Mouse (Mus musculus): Measurements from ENCODE around the gene Kyat3.
"Not testable (repeated sequence)": the region's sequence is repeated elsewhere in the genome, so short reads cannot be mapped to it uniquely, and the experiment has no call there.

The Kyat3 gene

DNA sequence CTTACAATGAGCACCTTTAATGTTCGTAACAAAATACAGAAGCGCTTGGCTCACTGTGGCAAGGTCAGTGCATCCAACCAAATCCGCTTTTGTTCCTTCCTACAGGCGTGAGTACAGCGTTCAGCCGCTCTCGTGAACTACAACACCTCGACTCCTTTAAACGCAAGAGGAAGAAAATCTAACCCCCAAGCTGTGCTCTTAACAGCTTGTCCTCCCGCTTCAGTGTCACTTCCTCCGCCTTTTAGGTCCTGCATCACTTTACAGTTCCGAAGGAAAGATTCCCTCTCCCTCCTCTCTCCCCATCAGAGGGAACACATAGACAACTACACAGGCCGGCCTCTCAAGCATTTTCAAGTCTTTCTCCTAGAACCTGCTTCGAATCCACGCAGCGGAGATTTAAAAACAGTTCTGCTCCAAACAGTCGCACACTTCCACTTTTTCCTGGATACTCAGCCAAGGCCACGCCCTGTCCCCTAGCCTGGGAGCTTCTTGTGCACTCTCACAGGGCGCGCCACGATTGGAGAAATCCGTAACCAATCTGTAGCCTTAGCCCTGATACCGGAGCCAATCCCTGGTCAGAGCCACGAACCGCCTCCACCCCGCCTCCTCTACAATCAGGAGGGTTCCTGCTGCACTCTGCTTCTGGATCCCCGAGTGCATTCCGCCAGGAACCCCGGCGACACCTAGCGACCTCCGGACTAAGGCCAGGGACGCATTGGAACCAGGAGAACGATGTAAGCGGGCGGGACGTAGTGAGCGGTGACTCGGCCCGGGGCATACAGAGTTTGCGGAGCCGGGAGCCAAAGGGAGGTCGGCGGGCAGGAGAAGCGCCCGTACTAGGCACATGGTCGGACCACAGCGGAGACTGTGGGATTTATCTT is at the start of gene Kyat3:
Gene Kyat3 (plus strand): TSS at position 610 of the 881 bp plus-strand sequence.
- peak; percentile 98 to 99 for DNase-seq (ENCODE audit: low spot score in 2 of 2)

DNA sequence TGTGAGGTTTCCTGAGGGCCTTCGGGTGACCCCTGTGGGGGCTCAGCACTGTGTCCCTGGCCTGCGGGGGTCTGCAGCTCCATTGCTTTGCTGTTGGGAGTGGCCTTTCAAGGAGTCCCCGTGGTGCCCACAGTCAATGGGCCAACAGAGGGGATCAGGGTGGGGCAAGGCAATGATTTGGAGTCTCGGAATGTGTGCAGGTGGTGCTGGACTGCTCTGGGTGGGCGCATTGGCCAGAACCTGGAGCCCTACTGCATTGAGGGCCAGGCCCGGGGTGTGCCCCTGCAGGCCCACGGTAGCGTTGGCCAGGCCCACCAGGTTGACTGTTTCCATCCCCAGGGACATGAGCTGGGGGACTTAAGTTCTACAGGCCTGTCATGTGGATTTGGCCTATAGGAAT is 36.1 kb upstream of the Kyat3 start:
- DNase-seq (ENCODE audit: low spot score in 2 of 2) = no peak

DNA sequence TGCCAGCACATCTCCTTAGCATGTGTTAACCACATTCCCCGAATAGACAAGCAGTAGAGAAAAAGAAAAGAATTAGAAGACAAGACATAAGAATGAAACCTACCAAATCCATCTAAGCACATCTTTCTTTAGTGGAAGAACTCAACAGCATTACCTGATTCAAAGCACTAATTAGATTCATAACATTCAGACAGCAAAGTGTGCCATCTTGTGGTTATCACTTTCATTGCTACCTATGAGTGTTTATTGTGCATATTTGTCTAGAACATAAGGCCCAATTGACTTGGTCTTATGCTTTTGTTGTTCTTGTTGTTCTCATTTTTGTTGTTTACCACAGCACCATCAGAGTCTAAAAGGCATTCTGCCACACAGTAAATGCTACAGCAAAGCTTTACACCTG is 26.2 kb upstream of the Kyat3 start:
- DNase-seq (ENCODE audit: low spot score in 2 of 2) = no peak

DNA sequence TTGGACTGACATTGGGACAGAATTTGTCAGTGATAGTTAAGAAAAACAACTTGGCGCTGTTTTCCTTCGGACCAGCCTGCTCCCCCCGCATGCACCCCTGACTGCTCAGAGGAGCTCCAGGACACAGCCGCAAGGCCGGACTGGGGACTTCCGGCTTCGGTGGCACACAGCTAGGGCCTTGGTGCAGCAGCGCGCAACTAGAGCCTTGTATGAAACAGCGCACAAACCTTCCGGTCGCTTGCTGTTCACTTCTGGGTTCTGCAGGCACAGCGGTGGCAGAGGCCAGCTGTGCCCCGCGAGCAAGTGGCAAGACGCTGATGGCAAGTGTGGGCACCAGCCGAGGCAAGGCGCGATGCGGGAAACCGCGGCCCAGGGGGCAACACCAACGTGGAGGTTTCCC is 12.9 kb upstream of the Kyat3 start:
- no peak for DNase-seq (ENCODE audit: low spot score in 2 of 2)

DNA sequence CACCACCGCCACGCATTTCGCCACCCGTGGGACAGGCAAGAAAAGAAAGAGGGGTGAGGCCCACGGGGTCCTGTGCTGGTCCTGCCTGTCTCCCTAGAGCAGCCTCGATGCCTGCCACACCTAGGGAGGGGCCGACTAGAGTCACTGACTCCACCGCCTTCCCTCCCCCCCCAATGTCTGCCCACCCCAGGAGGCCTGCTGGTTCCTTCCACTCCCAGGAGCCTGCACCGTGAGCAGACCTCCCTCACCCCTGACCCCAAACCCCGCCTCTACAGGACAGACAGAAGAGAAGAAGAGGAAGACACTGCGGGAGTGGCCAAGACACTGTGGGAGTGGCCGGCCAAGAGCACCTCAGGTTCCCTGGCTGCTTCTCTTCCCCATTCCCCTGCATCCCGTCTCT is 12.5 kb upstream of the Kyat3 start:
- DNase-seq (ENCODE audit: low spot score in 2 of 2) = no peak

DNA sequence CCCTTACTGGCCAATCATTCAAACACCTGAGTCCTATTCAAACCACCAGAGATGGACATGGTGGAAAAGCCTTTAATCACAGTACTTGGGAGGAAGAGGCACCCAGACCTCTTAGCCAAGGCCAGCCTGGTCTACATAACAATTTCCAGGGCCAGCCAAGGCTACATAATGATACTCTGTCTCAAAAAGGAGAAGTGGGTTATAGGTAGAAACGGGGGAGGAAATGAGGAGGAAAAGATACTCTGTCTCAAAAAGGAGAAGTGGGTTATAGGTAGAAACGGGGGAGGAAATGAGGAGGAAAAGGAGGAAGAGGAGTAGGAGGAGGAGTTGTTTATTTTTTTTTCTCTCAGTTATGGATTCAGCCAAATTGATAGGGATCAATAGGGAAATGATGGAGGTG is 4.3 kb upstream of the Kyat3 start:
- DNase-seq (ENCODE audit: low spot score in 2 of 2) = no peak

DNA sequence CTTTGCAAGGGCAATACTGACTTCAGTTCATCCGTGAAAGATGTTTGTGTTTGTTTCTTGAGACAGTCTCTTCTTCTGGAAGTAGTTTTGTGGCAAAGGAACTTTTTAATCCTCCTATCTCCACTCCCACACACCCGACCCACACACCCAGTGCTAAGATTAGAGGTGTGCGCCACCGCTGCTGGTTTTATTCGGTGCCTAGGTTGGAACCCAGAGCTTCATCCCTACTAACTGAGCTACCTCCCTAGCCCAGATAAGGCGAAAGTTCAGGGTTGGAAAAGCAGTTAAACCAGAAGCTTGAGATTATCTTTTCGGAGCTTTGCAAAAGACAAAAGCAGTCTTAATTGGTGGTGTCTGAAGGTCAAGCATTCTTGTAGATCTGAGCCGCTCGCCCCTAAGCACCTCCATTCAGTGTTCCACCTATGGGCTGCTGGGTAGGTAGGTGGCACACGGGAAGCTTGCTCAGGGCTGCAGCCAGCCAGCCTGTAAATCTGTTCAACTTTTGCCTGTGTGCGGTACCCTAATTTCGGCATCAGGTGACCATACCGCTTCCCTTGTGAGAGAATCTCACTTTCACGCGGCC is 647 bp downstream of the Kyat3 start:
- no peak for DNase-seq (ENCODE audit: low spot score in 2 of 2)

DNA sequence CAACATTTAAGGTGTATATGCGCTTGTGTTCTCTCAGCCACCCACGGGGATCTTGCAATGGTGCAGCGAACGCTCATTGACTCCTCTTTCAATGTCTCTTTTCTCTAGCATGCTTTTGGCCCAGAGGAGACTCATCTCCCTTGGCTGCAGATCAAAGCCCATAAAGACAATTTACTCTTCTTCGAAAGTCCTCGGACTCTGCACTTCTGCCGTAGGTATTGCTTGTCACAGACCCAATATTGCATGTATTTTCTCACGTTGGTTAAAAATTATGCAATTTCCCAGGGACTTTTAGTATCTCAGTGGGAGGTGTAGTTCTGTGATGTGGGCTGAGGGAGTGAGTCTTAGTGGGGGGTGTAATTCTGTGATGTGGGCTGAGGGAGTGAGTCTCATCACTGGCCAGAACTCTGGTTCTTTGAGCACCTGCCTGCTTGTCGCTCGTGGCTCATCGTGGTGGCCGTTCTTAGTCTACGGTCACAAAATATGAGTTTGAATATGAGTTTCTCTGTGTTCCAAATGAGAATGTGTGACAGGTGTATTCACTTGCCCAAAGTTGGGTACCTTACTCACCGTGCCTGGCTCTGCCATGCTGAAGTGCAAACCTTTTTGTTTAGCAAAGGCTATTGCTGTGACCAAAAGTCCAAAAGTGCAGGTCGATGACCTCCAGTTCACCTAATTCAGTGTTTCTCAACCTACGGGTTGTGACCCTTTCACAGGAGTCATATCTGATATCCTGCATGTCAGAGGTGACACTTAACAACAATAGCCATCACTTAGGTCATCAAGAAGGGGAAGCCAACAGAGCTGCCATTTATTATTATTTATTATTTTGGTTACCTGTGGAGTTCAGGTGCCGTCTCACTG is 6.0 kb downstream of the Kyat3 start:
- DNase-seq (ENCODE audit: low spot score in 2 of 2) = no peak

DNA sequence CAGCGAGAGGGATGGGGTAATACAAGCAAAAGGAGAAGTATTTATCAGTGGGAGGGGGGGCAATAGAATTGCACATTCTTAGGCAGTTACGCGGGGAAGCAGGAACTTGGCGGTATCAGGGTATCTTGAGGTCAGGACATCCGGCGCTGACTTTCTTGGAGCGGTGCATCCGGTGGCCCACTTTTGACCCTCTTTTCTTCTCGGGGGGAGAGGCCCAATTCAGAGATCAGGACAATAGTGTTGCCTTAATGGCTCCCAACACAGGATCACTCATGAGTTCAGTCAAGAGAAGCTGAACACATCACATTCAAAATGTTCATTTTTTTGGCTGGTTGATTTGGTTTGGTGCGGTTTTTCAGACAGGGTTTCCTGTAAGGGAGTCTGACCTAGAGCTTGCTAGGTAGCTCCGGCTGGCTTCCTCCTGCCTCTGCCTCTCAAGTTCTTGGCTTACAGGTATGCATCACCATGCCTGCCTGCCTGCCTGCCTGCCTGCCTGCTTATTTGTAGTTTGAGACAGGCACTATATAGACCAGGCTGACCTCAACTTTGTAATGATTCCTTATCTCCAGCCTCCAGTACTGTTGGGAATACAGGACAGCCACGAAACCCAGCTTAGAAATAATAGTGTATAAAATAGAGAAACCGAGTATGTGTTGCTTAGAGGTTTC is 7.5 kb downstream of the Kyat3 start:
- DNase-seq (ENCODE audit: low spot score in 2 of 2) = peak in 1 of 2 experiments; percentile 25

DNA sequence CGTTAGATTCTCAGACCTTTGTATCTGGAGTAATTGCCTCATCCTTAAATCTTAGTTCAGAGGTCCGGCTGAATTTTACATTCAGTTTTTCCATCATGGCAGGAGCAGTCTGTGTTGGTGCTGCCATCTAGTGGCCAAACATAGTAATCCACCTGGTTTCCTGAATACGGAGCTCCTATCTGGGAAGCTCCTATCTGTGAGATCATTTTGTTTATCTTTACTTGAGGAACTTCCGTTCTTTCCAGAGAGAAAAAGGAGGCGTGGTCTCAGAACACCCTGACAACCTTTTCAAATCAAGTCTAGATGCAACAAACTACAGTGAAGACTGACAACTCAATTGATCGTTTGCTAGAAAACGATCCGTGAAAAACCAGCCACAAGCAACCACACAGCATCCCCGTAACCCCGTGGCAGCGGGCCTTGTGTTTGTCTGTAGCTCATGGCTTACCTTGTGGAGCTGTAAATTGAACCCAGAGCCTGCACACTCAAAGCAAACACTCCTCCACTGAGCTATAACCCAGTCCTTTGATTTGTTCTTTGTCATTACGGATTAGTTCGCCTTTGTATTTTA is 8.1 kb downstream of the Kyat3 start:
- peak; percentile 43 to 67 for DNase-seq (ENCODE audit: low spot score in 2 of 2)

DNA sequence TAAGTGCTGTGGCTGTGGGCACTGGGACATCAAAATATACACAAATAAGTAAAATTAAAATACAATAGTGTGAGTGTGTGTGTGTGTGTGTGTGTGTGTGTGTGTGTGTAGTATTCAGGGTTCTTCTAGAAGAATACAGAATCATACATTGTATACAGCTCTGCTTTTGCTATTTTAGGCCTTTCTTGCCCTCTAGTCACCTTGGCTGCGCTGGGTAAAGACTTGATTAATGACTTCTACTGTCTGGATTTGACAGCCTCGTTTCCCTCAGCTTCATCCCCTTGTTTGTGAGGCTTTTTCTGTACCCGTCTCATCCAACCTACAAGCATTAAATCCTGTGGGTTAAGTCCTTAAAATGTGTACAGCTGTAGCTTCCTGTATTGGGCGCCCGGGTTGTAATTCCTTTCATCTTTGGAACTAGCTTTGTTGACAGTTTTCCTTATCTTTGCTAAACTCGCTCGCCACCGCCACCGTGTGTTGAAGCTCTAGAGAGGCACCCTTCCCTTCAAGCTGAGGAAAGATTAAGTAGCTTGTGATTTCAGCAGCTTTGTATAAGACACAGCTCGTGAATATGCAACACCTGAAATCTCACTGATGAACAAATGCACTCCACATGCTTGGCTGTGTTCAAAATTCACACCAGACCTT is 9.6 kb downstream of the Kyat3 start:
- peak in 1 of 2 experiments; percentile 21 for DNase-seq (ENCODE audit: low spot score in 2 of 2)

DNA sequence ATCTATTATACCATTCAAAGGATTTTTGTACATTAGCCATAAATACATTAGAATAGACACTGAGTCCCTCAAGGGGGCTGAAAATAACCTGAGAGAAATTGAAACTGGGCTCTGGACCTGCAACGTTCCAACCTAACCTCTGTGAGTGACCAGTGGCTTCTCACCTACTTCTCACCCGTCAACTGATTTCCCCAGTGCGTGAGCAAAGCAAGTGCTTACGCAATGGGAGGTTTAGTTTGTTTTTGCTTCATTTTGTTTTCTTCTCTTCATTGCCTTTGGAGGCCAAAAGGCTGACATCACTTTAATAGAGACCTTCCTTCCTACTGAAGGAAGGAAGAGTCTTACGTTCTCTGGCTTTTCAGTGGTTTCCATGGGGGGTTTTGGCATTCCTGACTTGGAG is 10.5 kb downstream of the Kyat3 start:
- DNase-seq (ENCODE audit: low spot score in 2 of 2) = no peak

DNA sequence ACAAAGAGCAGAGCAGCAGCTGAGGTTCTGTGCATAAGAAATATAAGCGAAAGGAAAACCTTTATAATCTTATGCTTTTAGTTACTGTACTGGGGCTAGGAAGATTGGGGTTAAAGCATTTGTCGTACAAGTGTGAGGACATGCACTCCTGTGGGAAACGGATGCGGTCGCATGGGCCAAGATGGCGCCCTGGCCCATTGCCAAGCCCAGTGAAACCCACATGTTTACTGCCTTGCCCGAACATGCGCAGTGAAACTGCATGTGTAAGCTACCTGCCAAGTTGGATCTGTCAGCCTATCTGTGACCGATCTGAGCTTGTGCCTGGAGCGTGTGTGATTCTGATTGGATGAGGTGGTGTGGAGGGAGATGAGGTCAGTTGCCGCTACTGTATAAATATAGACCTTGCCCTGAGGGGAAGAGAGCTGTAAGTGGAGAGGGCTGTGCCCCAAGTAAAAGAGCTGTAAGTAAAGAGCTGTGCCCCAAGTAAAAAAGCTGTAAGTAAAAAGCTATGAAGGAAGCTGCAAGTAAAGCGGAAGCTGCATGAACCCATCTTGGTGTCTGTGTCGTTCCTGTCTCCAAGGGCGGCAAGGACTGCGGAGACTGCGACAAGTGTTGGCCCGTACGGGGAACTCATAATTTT is 11.7 kb downstream of the Kyat3 start:
- not testable (repeated sequence) for DNase-seq (ENCODE audit: low spot score in 2 of 2)

DNA sequence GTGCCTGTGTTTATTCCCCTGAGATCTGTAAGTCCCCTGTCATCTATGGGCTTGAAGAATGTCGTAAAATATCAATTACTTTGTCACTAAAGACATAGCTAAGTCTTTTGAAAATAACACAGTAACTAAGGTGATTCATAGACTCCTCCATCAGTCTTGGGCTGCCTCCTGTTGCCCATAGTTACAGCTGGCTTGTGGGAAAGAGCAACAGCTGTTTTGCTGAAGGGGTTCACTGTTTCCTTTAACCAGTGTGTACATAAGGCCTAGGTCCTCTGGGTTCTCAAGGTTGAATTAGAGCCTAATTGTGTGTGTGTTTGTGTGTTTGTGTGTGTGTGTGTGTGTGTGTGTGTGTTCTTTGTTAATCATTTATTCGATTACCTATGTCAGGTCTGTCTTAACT is 24.6 kb downstream of the Kyat3 start:
- DNase-seq (ENCODE audit: low spot score in 2 of 2) = no peak

DNA sequence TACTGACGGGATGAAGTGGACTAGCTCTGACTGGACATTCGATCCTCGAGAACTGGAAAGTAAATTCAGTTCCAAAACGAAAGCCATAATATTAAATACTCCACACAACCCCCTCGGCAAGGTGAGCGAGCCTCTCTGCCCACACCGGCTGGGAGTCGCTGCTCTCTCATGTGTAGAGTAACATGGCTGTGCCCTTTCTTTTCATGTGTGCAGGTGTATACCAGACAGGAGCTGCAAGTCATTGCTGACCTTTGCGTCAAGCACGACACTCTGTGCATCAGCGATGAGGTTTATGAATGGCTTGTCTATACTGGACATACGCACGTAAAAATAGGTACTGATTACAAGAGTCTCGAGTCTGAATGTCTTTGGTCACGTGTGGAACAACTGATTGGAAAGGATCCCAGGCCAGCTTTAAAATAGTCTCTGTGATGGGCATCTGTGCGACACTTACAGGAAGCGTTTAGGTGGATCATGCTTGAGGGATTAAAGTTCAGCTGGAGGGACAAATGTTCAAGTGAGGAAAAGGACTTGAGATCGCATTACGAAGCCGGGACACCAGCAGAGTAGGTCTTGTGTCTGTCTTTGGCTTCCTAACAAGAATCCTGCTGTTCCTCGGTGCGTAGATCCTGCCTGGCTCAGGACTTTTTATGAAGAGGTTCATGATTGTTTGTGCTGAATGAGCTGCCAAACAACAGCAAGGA is 25.3 kb downstream of the Kyat3 start:
- DNase-seq (ENCODE audit: low spot score in 2 of 2) = no peak

DNA sequence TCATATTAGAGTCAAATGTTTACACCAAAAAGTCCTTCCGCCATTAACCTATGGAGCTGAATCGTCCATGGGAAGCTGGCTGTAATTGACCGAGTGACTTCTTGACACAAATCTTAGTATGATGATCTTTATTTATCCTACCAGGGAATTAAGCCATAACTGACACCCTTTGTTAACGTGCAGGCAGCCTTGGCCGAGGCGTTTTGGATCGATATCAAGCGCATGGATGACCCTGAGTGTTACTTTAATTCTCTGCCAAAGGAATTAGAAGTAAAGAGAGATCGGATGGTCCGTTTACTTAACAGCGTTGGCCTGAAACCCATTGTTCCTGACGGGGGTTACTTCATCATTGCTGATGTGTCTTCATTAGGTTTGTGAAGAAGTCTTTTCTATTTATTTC is 33.4 kb downstream of the Kyat3 start:
- no peak for DNase-seq (ENCODE audit: low spot score in 2 of 2)

DNA sequence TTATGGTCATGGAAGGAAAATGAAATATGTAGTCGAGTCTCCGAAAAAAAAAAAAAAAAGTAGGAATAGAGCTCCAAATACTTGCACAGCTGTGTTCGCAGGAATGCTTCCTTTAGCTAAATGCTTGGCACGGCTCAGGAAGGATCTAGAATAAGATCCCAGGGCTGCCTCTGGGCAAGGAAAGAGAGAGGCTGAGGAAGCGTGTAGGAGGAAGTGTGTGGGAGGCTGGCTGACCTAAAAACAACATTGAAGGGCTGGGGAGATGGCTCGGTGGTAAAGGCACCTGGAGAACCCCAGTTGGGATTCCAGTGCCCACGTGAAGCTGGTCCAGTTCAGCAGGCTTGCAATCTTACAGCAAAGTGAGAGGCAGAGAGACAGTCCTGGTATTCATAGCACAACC is 40.0 kb downstream of the Kyat3 start:
- no peak for DNase-seq (ENCODE audit: low spot score in 2 of 2)

DNA sequence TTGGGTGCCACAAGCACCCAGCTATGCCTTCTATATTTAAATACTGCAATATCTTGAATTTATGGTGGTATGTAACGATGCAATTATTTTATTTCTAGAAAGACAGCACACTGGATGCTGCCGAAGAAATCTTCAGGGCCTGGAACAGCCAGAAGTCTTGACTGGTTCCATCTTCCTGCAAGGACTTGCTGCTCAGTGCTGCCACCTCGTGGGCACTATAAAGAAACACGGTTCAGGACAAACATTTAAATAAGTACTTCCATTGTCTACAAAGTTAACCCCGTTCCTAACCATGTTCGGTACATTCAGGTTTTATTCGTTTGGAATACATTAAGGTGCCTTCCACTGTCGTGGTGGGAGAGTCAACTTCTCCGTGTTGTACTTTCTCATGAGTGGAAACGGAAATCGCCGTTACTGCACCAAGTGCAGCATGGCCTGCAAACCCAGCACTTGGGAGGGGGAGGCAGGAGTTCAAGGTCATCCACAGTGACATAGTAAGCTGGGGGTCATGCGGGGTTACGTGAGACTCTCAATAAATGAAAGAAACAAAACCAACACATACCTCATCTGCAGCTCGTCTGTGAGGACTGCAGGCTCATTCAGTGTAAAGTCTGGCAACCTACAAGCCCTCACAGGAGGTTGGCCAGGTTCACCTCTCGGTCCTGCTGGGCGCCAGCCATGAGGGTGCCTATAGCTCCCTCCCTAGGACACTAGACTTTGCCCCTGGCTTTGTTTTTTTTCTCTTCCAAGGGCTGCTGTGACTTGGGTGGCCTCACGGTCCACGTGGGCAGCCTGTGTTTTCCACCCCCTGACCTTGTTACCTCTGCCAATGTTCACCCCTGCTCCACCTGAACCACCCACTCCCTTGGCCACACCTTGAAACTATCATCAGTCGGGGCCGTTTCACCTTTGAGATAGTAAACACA is 43.4 kb downstream of the Kyat3 start:
- DNase-seq (ENCODE audit: low spot score in 2 of 2) = no peak

DNA sequence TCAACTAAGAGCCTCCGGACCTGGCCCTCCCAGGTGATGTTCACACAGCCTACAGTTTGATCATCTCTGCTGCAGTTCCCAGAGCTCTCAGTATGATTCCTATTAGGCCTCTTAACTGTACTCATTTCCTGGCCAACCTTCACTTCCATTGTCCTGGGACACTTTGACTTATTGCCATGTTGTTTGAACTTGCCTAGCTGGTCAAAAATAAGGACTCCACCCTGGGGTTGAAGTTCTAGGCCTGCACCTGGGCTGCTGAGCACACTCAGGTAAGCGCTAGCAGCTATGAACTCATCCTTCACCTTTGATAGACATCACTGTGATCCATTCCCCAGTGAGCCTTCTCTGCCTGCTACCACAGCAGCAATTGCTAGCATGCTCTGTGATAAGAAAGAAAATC is 44.2 kb downstream of the Kyat3 start:
- DNase-seq (ENCODE audit: low spot score in 2 of 2) = no peak

All from heart, adult 9 months (tissue).